Mouse (Mus musculus) lung, embryonic 15.5 days (tissue): Measurements from ENCODE around the gene Sh3bgr. TPM values are rescaled to one million over a fixed set of nuclear protein-coding genes. Genes with fewer than 3 reads are reported as not detected.

ENCODE experiments used
- ATAC-seq: fragments of 200-750 bp; cut with Nextera tagmentation; 2 replicates; pipeline ENCODE4 v1.8.0; 2017; ENCODE audit warnings: moderate number of reproducible peaks, borderline replicate concordance; ENCODE audit not compliant: low FRiP score, low TSS enrichment; ENCODE audit errors: extremely low read depth
- H3K27ac ChIP-seq: fragments of 300-500 bp; sonication (generic); 2 replicates; pipeline ENCODE4 v1.5.1; 2015; ENCODE audit warnings: moderate library complexity, mild to moderate bottlenecking, inconsistent platforms
- H3K27me3 ChIP-seq: fragments of 300-500 bp; sonication (generic); 2 replicates; pipeline ENCODE4 v1.6.1; 2015; ENCODE audit warnings: inconsistent platforms
- H3K36me3 ChIP-seq: fragments of 300-500 bp; sonication (generic); 2 replicates; pipeline ENCODE4 v1.6.1; 2015; ENCODE audit warnings: inconsistent platforms
- H3K4me1 ChIP-seq: fragments of 300-500 bp; sonication (generic); 2 replicates; pipeline ENCODE4 v1.6.1; 2015; ENCODE audit warnings: inconsistent platforms
- H3K4me2 ChIP-seq: fragments of 300-500 bp; sonication (generic); 2 replicates; pipeline ENCODE4 v1.6.1; 2015; ENCODE audit warnings: inconsistent platforms, mild to moderate bottlenecking, moderate library complexity
- H3K4me3 ChIP-seq: fragments of 300-500 bp; sonication (generic); 2 replicates; pipeline ENCODE4 v1.5.1; 2015; ENCODE audit warnings: mild to moderate bottlenecking, inconsistent platforms
- H3K9ac ChIP-seq: fragments of 300-500 bp; sonication (generic); 2 replicates; pipeline ENCODE4 v1.6.1; 2015; ENCODE audit warnings: inconsistent platforms
- H3K9me3 ChIP-seq: fragments of 300-500 bp; sonication (generic); 2 replicates; pipeline ENCODE4 v1.6.1; 2016; ENCODE audit warnings: inconsistent platforms
- WGBS: fragments of 180-500 bp; shearing (Covaris S2); methylation state at CpG from one replicate; pipeline ENCODE4 v1.1.7; 2015; 5-methylcytosine and 5-hydroxymethylcytosine counted together
- polyA plus RNA-seq: library from polyadenylated mRNA; unstranded; fragments of >200 nt; fragmentation: Nextera tagmentation; extraction: Ambion mirVana; gene quantifications from 2 replicates; pipeline ENCODE4 v1.2.1, GENCODE M21; 2015

Sh3bgr gene
- polyA plus RNA-seq, 1 experiment from 2014 or later = 16.1 TPM

DNA sequence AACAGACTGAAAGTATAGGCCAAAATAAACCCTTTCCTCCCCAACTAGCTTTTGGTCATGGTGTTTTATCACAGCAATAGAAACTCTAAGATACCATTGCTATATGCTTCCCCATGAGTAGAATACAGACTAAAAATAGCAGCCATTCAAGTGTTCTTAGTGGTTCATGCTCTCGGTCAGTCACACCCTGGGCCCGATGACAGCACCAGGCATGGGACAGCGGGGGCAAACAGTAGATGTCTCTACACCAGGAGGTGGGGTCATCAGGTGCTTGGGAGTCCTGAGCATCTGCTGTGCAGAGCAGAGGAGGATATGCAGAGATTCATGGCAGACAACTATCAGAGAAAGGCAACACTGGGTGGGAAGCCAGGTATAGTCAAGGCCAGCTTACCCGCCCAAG lies 12.8 kb downstream of the Sh3bgr start:
- H3K27ac ChIP-seq = no peak overlapping the region
- no peak overlapping the region for H3K4me2 ChIP-seq
- WGBS = 89% methylated on average over 4 of the region's 4 CpGs
- peaks cover 7% of the 10 kb centered on the region for H3K4me1 ChIP-seq
- H3K4me3 ChIP-seq = no peak overlapping the region
- no peaks in the 10 kb centered on the region for H3K9me3 ChIP-seq
- no peaks in the 10 kb centered on the region for H3K36me3 ChIP-seq
- no peak for ATAC-seq
- no peaks in the 10 kb centered on the region for H3K27me3 ChIP-seq
- H3K9ac ChIP-seq = no peak overlapping the region

DNA sequence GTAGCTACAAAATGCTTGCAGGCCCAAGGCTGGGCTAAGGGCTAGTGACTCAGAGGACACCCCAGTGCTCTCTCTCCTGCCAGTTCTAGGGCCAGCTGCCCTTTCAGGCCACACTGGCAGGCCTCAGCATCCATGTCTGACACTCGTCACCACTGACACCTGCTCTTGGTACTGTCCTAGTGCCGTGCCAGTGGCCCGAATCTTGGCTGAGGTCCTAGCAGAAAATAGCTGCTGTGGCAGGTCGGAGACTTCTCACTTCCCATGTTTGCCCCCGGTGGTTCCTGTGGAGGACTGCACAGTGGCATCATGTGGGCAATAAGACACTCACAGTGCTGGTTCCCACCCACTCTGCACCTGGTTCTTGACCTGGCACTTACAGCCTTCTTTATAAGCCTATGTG lies 21.2 kb downstream of the Sh3bgr start:
- Histone ChIP-seq H3K9ac (no peak overlapping the region), H3K4me2 (no peak overlapping the region), H3K36me3 (no peaks in the 10 kb centered on the region), H3K27me3 (no peaks in the 10 kb centered on the region), H3K27ac (no peak overlapping the region), H3K4me3 (no peak overlapping the region), H3K9me3 (no peaks in the 10 kb centered on the region), H3K4me1 (no peaks in the 10 kb centered on the region)
- ATAC-seq = no peak
- 54% methylated on average over 5 of the region's 5 CpGs for WGBS

DNA sequence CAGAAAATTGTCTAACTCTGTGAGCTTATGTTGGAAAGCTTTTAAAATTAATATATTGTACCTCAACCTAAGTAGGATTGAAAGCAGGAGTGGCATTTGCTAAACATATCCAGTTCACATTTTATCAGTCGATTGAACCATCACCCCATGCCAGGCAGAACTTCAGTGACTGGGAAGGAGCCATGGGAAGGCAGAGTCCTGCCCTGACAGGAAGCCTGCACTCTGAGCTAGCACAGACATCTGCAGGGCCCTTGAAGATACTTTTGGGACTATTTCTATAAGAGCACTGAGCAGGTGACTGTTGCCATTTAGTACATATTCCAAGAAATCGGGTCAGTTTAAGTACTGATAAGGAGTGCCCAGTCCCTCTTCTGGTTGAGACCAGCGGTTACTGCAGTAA lies 21.7 kb downstream of the Sh3bgr start:
- Histone ChIP-seq H3K9ac (no peak overlapping the region), H3K9me3 (no peaks in the 10 kb centered on the region), H3K4me3 (no peak overlapping the region), H3K36me3 (no peaks in the 10 kb centered on the region), H3K4me1 (no peaks in the 10 kb centered on the region), H3K4me2 (no peak overlapping the region), H3K27me3 (no peaks in the 10 kb centered on the region), H3K27ac (no peak overlapping the region)
- no peak for ATAC-seq
- 62% methylated on average over 3 of the region's 3 CpGs for WGBS

DNA sequence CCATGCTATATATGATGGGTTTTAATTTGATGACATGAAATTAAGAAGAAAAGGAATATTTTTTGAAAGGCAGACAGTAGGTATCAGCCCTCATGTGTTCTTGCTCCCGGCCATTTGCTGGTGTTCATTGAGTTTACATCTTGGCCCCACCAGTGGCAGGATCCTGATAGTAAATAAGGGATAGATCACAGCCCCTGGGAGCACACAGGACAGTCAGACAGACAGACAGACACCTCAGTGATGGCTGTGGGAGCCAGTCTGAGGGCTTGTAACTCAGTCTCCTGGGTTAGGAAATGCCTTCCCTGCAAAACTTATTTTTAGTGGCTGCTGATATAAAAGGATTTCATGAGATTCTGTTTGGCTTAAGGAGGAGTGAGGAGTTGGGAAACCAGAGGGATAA lies 22.2 kb downstream of the Sh3bgr start:
- no peak overlapping the region for H3K4me2 ChIP-seq
- H3K4me3 ChIP-seq = no peak overlapping the region
- H3K9ac ChIP-seq = no peak overlapping the region
- ATAC-seq = no peak
- H3K9me3 ChIP-seq = no peaks in the 10 kb centered on the region
- no peaks in the 10 kb centered on the region for H3K36me3 ChIP-seq
- H3K27me3 ChIP-seq = no peaks in the 10 kb centered on the region
- no peaks in the 10 kb centered on the region for H3K4me1 ChIP-seq
- H3K27ac ChIP-seq = no peak overlapping the region
- WGBS = 78% methylated on average over 1 of the region's 1 CpGs

DNA sequence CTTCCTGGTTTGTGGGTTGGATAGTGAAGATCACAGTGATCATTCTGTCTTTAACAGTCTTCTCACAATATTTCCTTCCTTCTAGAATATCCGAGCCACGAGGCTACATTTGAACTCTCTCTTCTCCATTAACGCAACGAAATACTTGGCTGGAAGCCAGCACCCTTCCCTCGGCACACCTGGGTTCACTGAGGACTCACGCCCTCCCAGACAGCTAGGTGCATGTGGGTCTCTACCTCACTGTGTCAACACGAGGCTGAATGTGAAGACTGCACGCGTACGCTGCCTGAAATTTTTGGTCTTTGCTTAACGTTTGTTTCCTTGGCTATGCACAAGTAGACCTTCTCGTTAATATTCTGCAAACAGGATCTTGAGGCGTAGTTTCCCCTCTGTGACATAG lies 28.2 kb downstream of the Sh3bgr start:
- Histone ChIP-seq H3K36me3 (no peaks in the 10 kb centered on the region), H3K27ac (no peak overlapping the region), H3K4me1 (no peaks in the 10 kb centered on the region), H3K4me3 (no peak overlapping the region), H3K27me3 (no peaks in the 10 kb centered on the region), H3K9me3 (no peaks in the 10 kb centered on the region), H3K9ac (no peak overlapping the region), H3K4me2 (no peak overlapping the region)
- WGBS = 38% methylated on average over 13 of the region's 13 CpGs
- no peak for ATAC-seq

DNA sequence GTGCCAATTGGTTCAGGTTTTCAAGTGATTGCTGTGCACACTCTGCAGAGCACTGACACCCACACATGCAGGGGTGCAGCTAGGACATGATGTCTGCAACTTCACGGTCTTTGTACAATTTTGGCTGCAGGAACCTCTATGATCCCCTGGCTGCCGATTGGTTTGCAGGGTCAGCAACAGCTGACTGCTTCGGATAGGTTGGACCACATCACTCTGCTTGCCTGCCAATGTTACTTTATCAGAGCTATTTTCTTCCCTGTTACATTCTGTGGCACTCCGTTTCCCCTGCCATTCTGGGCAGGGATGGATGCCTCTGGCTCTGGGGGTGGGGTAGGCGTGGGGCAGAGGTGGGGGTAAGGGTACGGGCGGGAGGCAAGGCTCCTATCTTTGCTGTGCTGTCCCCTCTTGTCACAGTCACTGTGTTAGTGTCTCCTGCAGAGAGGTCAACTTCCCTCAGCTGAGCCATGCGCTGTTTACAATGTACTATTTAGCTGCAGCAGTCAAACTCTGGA lies 28.9 kb downstream of the Sh3bgr start:
- Histone ChIP-seq H3K4me2 (no peak overlapping the region), H3K27ac (no peak overlapping the region), H3K27me3 (no peaks in the 10 kb centered on the region), H3K4me1 (no peaks in the 10 kb centered on the region), H3K9ac (no peak overlapping the region), H3K4me3 (no peak overlapping the region), H3K36me3 (no peaks in the 10 kb centered on the region), H3K9me3 (no peaks in the 10 kb centered on the region)
- no peak for ATAC-seq
- WGBS = 32% methylated on average over 8 of the region's 8 CpGs

DNA sequence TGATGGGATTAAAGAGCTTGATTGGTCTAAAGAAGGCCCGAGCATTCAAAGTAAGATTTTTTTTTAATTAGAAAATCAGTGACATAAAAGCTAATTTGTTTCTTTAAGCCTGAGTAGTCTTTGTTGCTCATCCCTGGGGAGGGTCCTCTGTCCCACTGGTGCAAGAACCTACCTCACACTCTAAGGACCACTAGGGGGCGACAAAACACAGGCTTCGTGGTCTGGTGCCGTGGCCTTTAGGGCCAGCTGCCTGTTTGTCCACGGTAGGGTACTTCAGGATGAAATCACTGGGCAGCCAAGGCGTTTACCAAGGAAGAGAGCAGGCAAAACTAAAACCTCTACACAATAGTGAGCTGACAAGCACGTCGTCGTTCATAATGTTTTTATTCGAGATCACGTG lies 30.2 kb downstream of the Sh3bgr start:
- Histone ChIP-seq H3K27me3 (no peaks in the 10 kb centered on the region), H3K9ac (no peak overlapping the region), H3K9me3 (no peaks in the 10 kb centered on the region), H3K4me3 (no peak overlapping the region), H3K27ac (no peak overlapping the region), H3K4me1 (no peaks in the 10 kb centered on the region), H3K36me3 (no peaks in the 10 kb centered on the region), H3K4me2 (no peak overlapping the region)
- ATAC-seq = no peak
- 27% methylated on average over 11 of the region's 11 CpGs for WGBS

DNA sequence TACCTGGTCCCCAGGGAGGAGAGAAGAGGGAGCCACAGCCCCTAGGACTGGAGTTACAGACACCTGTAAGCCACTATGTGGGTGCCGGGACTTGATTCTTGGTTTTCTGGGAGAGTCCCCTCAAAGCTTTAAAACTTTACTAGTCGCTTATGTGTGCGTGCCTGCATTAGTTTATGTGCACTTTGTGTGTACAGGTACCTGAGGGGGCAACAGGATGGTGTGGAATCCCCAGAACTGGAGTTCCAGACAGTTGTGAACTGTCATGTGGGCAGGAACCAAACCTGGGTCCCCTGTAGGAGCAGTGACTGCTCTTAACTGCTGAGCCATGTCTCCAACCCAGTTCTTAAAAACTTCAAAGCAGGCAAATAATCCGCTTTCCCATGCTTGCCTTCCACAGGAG lies 31.0 kb downstream of the Sh3bgr start:
- 94% methylated on average over 4 of the region's 4 CpGs for WGBS
- Histone ChIP-seq H3K9me3 (no peaks in the 10 kb centered on the region), H3K4me3 (no peak overlapping the region), H3K27ac (no peak overlapping the region), H3K9ac (no peak overlapping the region), H3K4me2 (no peak overlapping the region), H3K36me3 (no peaks in the 10 kb centered on the region), H3K4me1 (no peaks in the 10 kb centered on the region), H3K27me3 (no peaks in the 10 kb centered on the region)
- ATAC-seq = no peak

DNA sequence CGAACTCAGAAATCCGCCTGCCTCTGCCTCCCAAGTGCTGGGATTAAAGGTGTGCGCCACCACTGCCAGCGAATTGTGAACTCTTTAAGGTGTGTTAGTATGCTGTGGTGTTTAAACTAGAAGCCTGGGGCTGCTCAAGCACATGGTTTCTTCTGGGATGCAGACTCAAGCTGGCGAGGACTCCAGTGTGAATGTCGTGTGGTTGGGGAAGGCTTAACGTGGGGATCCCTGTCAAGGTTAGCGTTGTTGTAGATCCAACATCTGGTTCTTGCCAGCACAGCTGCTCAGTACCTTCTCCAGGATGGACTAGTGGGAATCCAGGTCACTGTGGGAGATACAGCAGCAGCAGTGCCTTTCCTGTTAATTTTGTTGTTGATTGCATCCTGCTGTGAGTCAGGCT lies 31.7 kb downstream of the Sh3bgr start:
- Histone ChIP-seq H3K9me3 (no peaks in the 10 kb centered on the region), H3K27me3 (no peaks in the 10 kb centered on the region), H3K4me2 (no peak overlapping the region), H3K27ac (no peak overlapping the region), H3K9ac (no peak overlapping the region), H3K4me1 (no peaks in the 10 kb centered on the region), H3K4me3 (no peak overlapping the region), H3K36me3 (no peaks in the 10 kb centered on the region)
- ATAC-seq = no peak
- 85% methylated on average over 8 of the region's 8 CpGs for WGBS

DNA sequence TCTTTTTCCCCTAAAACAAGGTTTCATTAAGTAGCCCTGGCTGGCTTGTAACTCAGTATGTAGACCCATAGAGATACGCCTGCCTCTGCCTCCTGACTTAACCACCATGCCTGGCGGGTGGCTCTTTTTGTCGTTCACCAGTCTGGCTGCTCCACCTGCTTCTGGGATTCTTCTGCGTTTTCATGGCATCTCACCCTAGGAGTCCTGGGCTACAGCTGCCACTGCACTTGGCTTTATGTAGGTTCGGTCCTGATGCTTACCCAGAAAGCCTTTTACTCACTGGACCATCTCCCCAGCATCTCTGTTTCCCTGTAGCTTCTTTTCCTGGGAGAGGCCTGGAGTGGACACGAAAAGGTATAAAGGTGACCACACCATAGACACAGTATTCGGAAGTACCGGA lies 33.7 kb downstream of the Sh3bgr start:
- H3K9me3 ChIP-seq = no peaks in the 10 kb centered on the region
- H3K4me3 ChIP-seq = no peak overlapping the region
- H3K4me1 ChIP-seq = no peaks in the 10 kb centered on the region
- H3K27me3 ChIP-seq = no peaks in the 10 kb centered on the region
- no peak overlapping the region for H3K4me2 ChIP-seq
- WGBS = 83% methylated on average over 8 of the region's 8 CpGs
- no peak for ATAC-seq
- no peaks in the 10 kb centered on the region for H3K36me3 ChIP-seq
- no peak overlapping the region for H3K9ac ChIP-seq
- no peak overlapping the region for H3K27ac ChIP-seq

DNA sequence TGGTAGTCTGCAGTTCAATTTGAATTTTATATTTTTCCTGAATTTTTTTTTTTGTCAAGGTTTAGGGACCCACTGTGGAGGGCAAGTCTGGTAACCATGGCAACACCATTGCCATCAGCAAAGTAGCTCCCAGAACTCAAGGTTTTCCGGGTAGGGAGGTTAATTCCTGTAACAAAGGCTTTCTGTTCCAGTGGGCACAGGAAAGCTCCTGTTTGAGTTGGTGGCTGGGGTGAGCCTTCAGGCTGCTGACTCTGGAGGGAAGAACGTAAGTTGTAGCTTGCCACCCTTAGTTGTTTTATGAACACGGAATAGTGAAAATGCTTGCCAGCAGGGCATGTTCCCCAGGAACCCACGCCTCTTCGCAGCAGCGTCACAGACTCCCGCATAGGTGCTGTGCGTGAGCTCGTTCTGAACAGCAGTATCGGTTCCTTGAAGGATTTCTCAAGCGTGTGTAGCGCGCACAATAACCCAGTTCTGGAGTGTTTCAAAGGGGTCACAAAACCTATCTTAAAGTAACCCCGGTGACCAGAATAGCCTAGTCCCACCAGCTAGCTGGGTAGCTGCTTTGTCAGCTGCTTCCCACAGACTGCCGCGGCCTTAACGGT lies 35.2 kb downstream of the Sh3bgr start, which contains the start of gene B3galt5:
Gene B3galt5 (plus strand): TSS at position 436 of the 605 bp plus-strand sequence.
- H3K9ac ChIP-seq = no peak within 1 kb of the TSS
- H3K27ac ChIP-seq = no peak within 1 kb of the TSS
- H3K4me2 ChIP-seq = peak within 1 kb of the TSS; percentile 38
- H3K4me1 ChIP-seq = no peaks in the 10 kb centered on the region
- 60% methylated on average over 17 of the region's 17 CpGs for WGBS
- H3K36me3 ChIP-seq = no peaks in the 10 kb centered on the region
- H3K27me3 ChIP-seq = no peaks in the 10 kb centered on the region
- no peaks in the 10 kb centered on the region for H3K9me3 ChIP-seq
- H3K4me3 ChIP-seq = no peak within 1 kb of the TSS
- peak; percentile 46; the same call in 1 of the 2 replicates for ATAC-seq

DNA sequence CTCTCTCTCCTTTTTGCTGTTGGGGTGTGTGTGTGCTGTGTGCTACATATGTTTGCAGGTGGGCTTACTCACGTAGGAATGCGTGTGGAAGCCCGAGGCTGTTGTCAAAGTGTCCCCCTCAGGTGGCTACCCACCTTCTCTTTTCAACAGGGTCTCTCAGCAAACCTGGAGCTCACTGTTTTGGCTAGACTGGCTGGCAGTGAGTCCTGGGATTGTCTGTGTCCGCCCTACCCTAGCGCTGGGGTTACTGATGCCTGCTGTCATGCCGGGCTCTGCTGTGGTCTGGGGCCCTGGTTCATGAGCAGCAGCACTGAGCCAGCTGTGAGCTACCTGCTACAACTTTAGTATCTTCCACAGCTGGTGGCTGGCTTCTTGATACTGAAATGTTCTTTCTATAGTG lies 44.2 kb downstream of the Sh3bgr start:
- 81% methylated on average over 6 of the region's 6 CpGs for WGBS
- no peak for ATAC-seq
- Histone ChIP-seq H3K9ac (no peak overlapping the region), H3K4me1 (no peaks in the 10 kb centered on the region), H3K27me3 (no peaks in the 10 kb centered on the region), H3K27ac (no peak overlapping the region), H3K4me2 (no peak overlapping the region), H3K4me3 (no peak overlapping the region), H3K9me3 (no peaks in the 10 kb centered on the region), H3K36me3 (no peaks in the 10 kb centered on the region)

DNA sequence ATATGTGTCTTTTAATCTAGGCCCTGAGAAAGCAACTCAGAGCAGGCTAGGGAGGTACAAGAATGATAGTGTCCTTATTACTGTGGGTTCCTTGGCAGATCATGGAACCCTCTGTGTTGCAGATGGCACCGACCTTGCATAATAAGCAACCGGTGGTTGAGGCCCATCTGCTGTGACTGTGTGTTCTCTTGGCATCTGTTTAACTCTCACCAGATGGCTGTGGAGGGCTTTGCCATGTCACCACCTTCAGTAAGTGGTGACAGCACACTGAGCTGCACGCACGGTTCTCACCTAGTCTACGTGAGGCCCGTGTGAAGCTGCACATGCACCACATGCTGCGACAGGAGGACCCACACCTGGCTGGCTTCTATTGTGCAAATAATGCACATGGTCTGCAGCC lies 49.4 kb downstream of the Sh3bgr start:
- H3K4me2 ChIP-seq = no peak overlapping the region
- no peaks in the 10 kb centered on the region for H3K36me3 ChIP-seq
- no peaks in the 10 kb centered on the region for H3K4me1 ChIP-seq
- 76% methylated on average over 7 of the region's 7 CpGs for WGBS
- H3K9ac ChIP-seq = no peak overlapping the region
- H3K4me3 ChIP-seq = no peak overlapping the region
- no peak overlapping the region for H3K27ac ChIP-seq
- ATAC-seq = no peak
- no peaks in the 10 kb centered on the region for H3K27me3 ChIP-seq
- H3K9me3 ChIP-seq = no peaks in the 10 kb centered on the region
